Mouse (Mus musculus) forebrain, embryonic 16.5 days (tissue): Measurements from ENCODE around the gene Zdhhc14. TPM values are rescaled to one million over a fixed set of nuclear protein-coding genes. Genes with fewer than 3 reads are reported as not detected.

Experiments used
- ATAC-seq: fragments of 200-750 bp; cut with Nextera tagmentation; 2 replicates; pipeline ENCODE4 v1.8.0; 2017; ENCODE audit warnings: mild to moderate bottlenecking, moderate library complexity
- H3K27ac ChIP-seq: fragments of 300-500 bp; sonication (generic); 2 replicates; pipeline ENCODE4 v1.5.1; 2014; ENCODE audit warnings: low read length, control low read depth
- H3K27me3 ChIP-seq: fragments of 300-500 bp; sonication (generic); replicated peaks from 2 replicates; pipeline ENCODE4 v1.6.1; 2014; ENCODE audit warnings: low read length; ENCODE audit not compliant: control insufficient read depth, insufficient read depth
- H3K36me3 ChIP-seq: fragments of 300-500 bp; sonication (generic); 2 replicates; pipeline ENCODE4 v1.6.1; 2014; ENCODE audit not compliant: control insufficient read depth, insufficient read depth
- H3K4me1 ChIP-seq: fragments of 300-500 bp; sonication (generic); replicated peaks from 2 replicates; pipeline ENCODE4 v1.6.1; 2014; ENCODE audit warnings: low read length; ENCODE audit not compliant: control insufficient read depth, insufficient read depth
- H3K4me2 ChIP-seq: fragments of 300-500 bp; sonication (generic); 2 replicates; pipeline ENCODE4 v1.6.1; 2014; ENCODE audit warnings: mild to moderate bottlenecking, low read length, control low read depth
- H3K4me3 ChIP-seq: fragments of 300-500 bp; sonication (generic); replicated peaks from 2 replicates; pipeline ENCODE4 v1.5.1; 2014; ENCODE audit warnings: mild to moderate bottlenecking, low read length, control low read depth
- H3K9ac ChIP-seq: fragments of 300-500 bp; sonication (generic); replicated peaks from 2 replicates; pipeline ENCODE4 v1.6.1; 2014; ENCODE audit warnings: low read depth, low read length, control low read depth
- H3K9me3 ChIP-seq: fragments of 300-500 bp; sonication (generic); 2 replicates; pipeline ENCODE4 v1.6.1; 2016; ENCODE audit warnings: low read length; ENCODE audit not compliant: control insufficient read depth
- WGBS: fragments of 180-500 bp; shearing (Covaris S2); extraction: QIAGEN DNeasy Blood & Tissue Kit; methylation state at CpG from one replicate; pipeline ENCODE4 v1.1.7; 2014; 5-methylcytosine and 5-hydroxymethylcytosine counted together
- polyA plus RNA-seq: library from polyadenylated mRNA; unstranded; fragments of >200 nt; fragmentation: Nextera tagmentation; extraction: Ambion mirVana; gene quantifications from 2 replicates; pipeline ENCODE4 v1.2.1, GENCODE M21; 2015

Gene Zdhhc14
- polyA plus RNA-seq, 1 experiment from 2014 or later, result 8.1 TPM

GRCm38 (mm10) chr17:5716912-5717311 lies 224.6 kb downstream of the Zdhhc14 start:
- Histone ChIP-seq H3K4me3 (no peak overlapping the region), H3K9me3 (no peaks in the 10 kb centered on the region), H3K4me2 (no peak overlapping the region), H3K27me3 (no peaks in the 10 kb centered on the region), H3K9ac (no peak overlapping the region), H3K27ac (no peak overlapping the region), H3K36me3 (no peaks in the 10 kb centered on the region), H3K4me1 (peaks cover 19% of the 10 kb centered on the region)
- 83% methylated on average over 4 of the region's 4 CpGs for WGBS
- ATAC-seq, result no peak

GRCm38 (mm10) chr17:5718768-5719387 lies 226.5 kb downstream of the Zdhhc14 start:
- ATAC-seq, result peak; percentile 93
- 17% methylated on average over 7 of the region's 7 CpGs for WGBS
- Histone ChIP-seq H3K4me2 (no peak overlapping the region), H3K4me1 (peaks cover 9% of the 10 kb centered on the region), H3K36me3 (no peaks in the 10 kb centered on the region), H3K27ac (no peak overlapping the region), H3K9me3 (no peaks in the 10 kb centered on the region), H3K27me3 (no peaks in the 10 kb centered on the region), H3K9ac (no peak overlapping the region), H3K4me3 (no peak overlapping the region)

- 98% methylated on average over 2 of the region's 2 CpGs for WGBS
- no peak for ATAC-seq
- Histone ChIP-seq H3K9ac (no peak overlapping the region), H3K36me3 (no peaks in the 10 kb centered on the region), H3K27me3 (no peaks in the 10 kb centered on the region), H3K4me2 (no peak overlapping the region), H3K4me1 (peaks cover 9% of the 10 kb centered on the region), H3K27ac (no peak overlapping the region), H3K9me3 (no peaks in the 10 kb centered on the region), H3K4me3 (no peak overlapping the region)
Observed at GRCm38 (mm10) chr17:5722802-5723201, 230.4 kb downstream of the Zdhhc14 start.

- H3K4me2 ChIP-seq, result no peak overlapping the region
Observed at GRCm38 (mm10) chr17:5723601-5724189, 231.3 kb downstream of the Zdhhc14 start.

GRCm38 (mm10) chr17:5729587-5730125 lies 237.3 kb downstream of the Zdhhc14 start:
- 49% methylated on average over 4 of the region's 4 CpGs for WGBS
- Histone ChIP-seq H3K9me3 (no peaks in the 10 kb centered on the region), H3K27ac (no peak overlapping the region)

More at GRCm38 (mm10) chr17:5723601-5724189, 231.3 kb downstream of the Zdhhc14 start:
- Histone ChIP-seq H3K9me3 (no peaks in the 10 kb centered on the region), H3K9ac (no peak overlapping the region), H3K4me1 (peaks cover 7% of the 10 kb centered on the region), H3K27me3 (no peaks in the 10 kb centered on the region), H3K4me3 (no peak overlapping the region), H3K36me3 (no peaks in the 10 kb centered on the region), H3K27ac (no peak overlapping the region)
- ATAC-seq, result no peak
- WGBS, result 79% methylated on average over 10 of the region's 10 CpGs

GRCm38 (mm10) chr17:5730538-5730937 lies 238.2 kb downstream of the Zdhhc14 start:
- no peak overlapping the region for H3K9ac ChIP-seq
- no peak for ATAC-seq
- no peaks in the 10 kb centered on the region for H3K9me3 ChIP-seq
- no peaks in the 10 kb centered on the region for H3K4me1 ChIP-seq
- H3K36me3 ChIP-seq, result no peaks in the 10 kb centered on the region
- no peak overlapping the region for H3K4me2 ChIP-seq
- H3K27ac ChIP-seq, result no peak overlapping the region
- WGBS, result 92% methylated on average over 5 of the region's 5 CpGs
- no peak overlapping the region for H3K4me3 ChIP-seq
- H3K27me3 ChIP-seq, result no peaks in the 10 kb centered on the region

More at GRCm38 (mm10) chr17:5729587-5730125, 237.3 kb downstream of the Zdhhc14 start:
- no peak for ATAC-seq
- Histone ChIP-seq H3K27me3 (no peaks in the 10 kb centered on the region), H3K4me2 (no peak overlapping the region), H3K4me1 (no peaks in the 10 kb centered on the region), H3K9ac (no peak overlapping the region), H3K4me3 (no peak overlapping the region), H3K36me3 (no peaks in the 10 kb centered on the region)

GRCm38 (mm10) chr17:5733400-5733799 lies 241.0 kb downstream of the Zdhhc14 start:
- Histone ChIP-seq H3K27ac (no peak overlapping the region), H3K4me2 (no peak overlapping the region), H3K9ac (no peak overlapping the region), H3K9me3 (no peaks in the 10 kb centered on the region), H3K4me1 (no peaks in the 10 kb centered on the region), H3K4me3 (no peak overlapping the region), H3K27me3 (no peaks in the 10 kb centered on the region), H3K36me3 (no peaks in the 10 kb centered on the region)
- no peak for ATAC-seq
- 34% methylated on average over 7 of the region's 7 CpGs for WGBS

GRCm38 (mm10) chr17:5741061-5741460 lies 248.7 kb downstream of the Zdhhc14 start:
- no peaks in the 10 kb centered on the region for H3K27me3 ChIP-seq
- H3K4me1 ChIP-seq, result no peaks in the 10 kb centered on the region
- ATAC-seq, result no peak
- WGBS, result 78% methylated on average over 6 of the region's 6 CpGs
- H3K36me3 ChIP-seq, result no peaks in the 10 kb centered on the region
- 0 out of 2 replicates have a peak, but pooled peaks cover 2% of the 10 kb centered on the region for H3K9me3 ChIP-seq
- H3K4me2 ChIP-seq, result no peak overlapping the region
- no peak overlapping the region for H3K27ac ChIP-seq
- no peak overlapping the region for H3K4me3 ChIP-seq
- no peak overlapping the region for H3K9ac ChIP-seq

GRCm38 (mm10) chr17:5744016-5744415 lies 251.7 kb downstream of the Zdhhc14 start:
- 84% methylated on average over 5 of the region's 5 CpGs for WGBS
- Histone ChIP-seq H3K4me1 (no peaks in the 10 kb centered on the region), H3K9ac (no peak overlapping the region), H3K9me3 (0 out of 2 replicates have a peak, but pooled peaks cover 2% of the 10 kb centered on the region), H3K27ac (no peak overlapping the region), H3K4me2 (no peak overlapping the region), H3K36me3 (no peaks in the 10 kb centered on the region), H3K27me3 (no peaks in the 10 kb centered on the region), H3K4me3 (no peak overlapping the region)
- no peak for ATAC-seq
